Mouse (Mus musculus): ENCODE data around the gene Rbfox3.

- no peak for TF ChIP-seq CTCF (IDR thresholded peaks at IDR 0.05; ENCODE audit: extremely low read depth, insufficient read depth, insufficient read length, insufficient replicate concordance)
- no peak for TF ChIP-seq POLR2A (IDR thresholded peaks at IDR 0.05; ENCODE audit: low read depth, low read length)
Observed at GRCm38 (mm10) chr11:118960649-118961048, 49.3 kb upstream of the Rbfox3 start.
